Mouse (Mus musculus) kidney, adult 2 months (tissue): ENCODE measurements at regions not wholly inside any gene's neighbourhood (a gene's known extent, or its start where the extent isn't known, plus 50 kb on each side); places are given as distances from the start of the nearest gene placed in this dataset.
"Not testable (repeated sequence)": the region's sequence is repeated elsewhere in the genome, so short reads cannot be mapped to it uniquely, and the experiment has no call there.

Source experiments
- CTCF ChIP-seq: fragments of 200-500 bp; conservative IDR thresholded peaks from 2 replicates; pipeline ENCODE4 v1.5.1; 2011; ENCODE audit warnings: low read depth, mild to moderate bottlenecking, control low read depth, low read length, moderate library complexity, mixed read lengths; ENCODE audit not compliant: insufficient read depth, insufficient read length
- POLR2A ChIP-seq: fragments of 200-500 bp; IDR thresholded peaks from one replicate; pipeline ENCODE4 v1.6.1; 2011; ENCODE audit warnings: low read depth, low read length, control low read depth

GRCm38 (mm10) chr12:21784403-21784802 lies 367.0 kb upstream of the Ywhaq start:
- TF ChIP-seq CTCF, POLR2A: not testable (repeated sequence)
